Mouse (Mus musculus) lung, embryonic 14.5 days (tissue): ENCODE results near the gene Lrch3. TPM values are rescaled to one million over a fixed set of nuclear protein-coding genes. Genes with fewer than 3 reads are reported as not detected.

ENCODE experiments used
- ATAC-seq: fragments of 200-750 bp; cut with Nextera tagmentation; 2 replicates; pipeline ENCODE4 v1.8.0; 2017; ENCODE audit warnings: mild to moderate bottlenecking, moderate TSS enrichment, moderate library complexity; ENCODE audit not compliant: insufficient read depth
- DNase-seq: peaks from one replicate; pipeline ENCODE4 v3.0.0-alpha.2; 2015
- H3K27ac ChIP-seq: fragments of 300-500 bp; sonication (generic); 2 replicates; pipeline ENCODE4 v1.5.1; 2014; ENCODE audit warnings: low read depth, mild to moderate bottlenecking, moderate library complexity
- H3K27me3 ChIP-seq: fragments of 300-500 bp; sonication (generic); 2 replicates; pipeline ENCODE4 v1.6.1; 2014; ENCODE audit warnings: low read length, control low read depth; ENCODE audit not compliant: insufficient read depth
- H3K36me3 ChIP-seq: fragments of 300-500 bp; sonication (generic); 2 replicates; pipeline ENCODE4 v1.6.1; 2014; ENCODE audit warnings: control low read depth; ENCODE audit not compliant: insufficient read depth
- H3K4me1 ChIP-seq: fragments of 300-500 bp; sonication (generic); 2 replicates; pipeline ENCODE4 v1.6.1; 2014; ENCODE audit warnings: antibody characterized with exemption, control low read depth; ENCODE audit not compliant: insufficient read depth
- H3K4me2 ChIP-seq: fragments of 300-500 bp; sonication (generic); 2 replicates; pipeline ENCODE4 v1.6.1; 2014; ENCODE audit warnings: mild to moderate bottlenecking
- H3K4me3 ChIP-seq: fragments of 300-500 bp; sonication (generic); 2 replicates; pipeline ENCODE4 v1.5.1; 2014; ENCODE audit warnings: low read depth, low read length
- H3K9ac ChIP-seq: fragments of 300-500 bp; sonication (generic); 2 replicates; pipeline ENCODE4 v1.6.1; 2014
- H3K9me3 ChIP-seq: fragments of 300-500 bp; sonication (generic); 2 replicates; pipeline ENCODE4 v1.6.1; 2016; ENCODE audit warnings: low read depth, low read length, control low read depth
- CTCF ChIP-seq: IDR thresholded peaks from 2 replicates; pipeline ENCODE4 v1.5.1; 2016; ENCODE audit warnings: antibody characterized with exemption, low read depth
- WGBS: fragments of 180-500 bp; shearing (Covaris S2); extraction: QIAGEN DNeasy Blood & Tissue Kit; methylation state at CpG from one replicate; pipeline ENCODE4 v1.1.7; 2014; 5-methylcytosine and 5-hydroxymethylcytosine counted together
- polyA plus RNA-seq: library from polyadenylated mRNA; unstranded; fragments of >200 nt; fragmentation: Nextera tagmentation; extraction: Ambion mirVana; gene quantifications from 2 replicates; pipeline ENCODE4 v1.2.1, GENCODE M21; 2014

Gene Lrch3
- polyA plus RNA-seq, 1 experiment from 2014 or later = 26.9 TPM

- no peak for ATAC-seq
- Histone ChIP-seq H3K36me3 (peaks cover 35% of the 10 kb centered on the region), H3K9me3 (no peaks in the 10 kb centered on the region), H3K4me3 (no peak overlapping the region), H3K4me1 (peaks cover 8% of the 10 kb centered on the region), H3K27me3 (no peaks in the 10 kb centered on the region), H3K27ac (no peak overlapping the region), H3K4me2 (0 out of 2 replicates have a peak overlapping the region, but pooled peaks have one; percentile 7), H3K9ac (no peak overlapping the region)
- 77% methylated on average over 1 of the region's 1 CpGs for WGBS
- TF ChIP-seq CTCF = no peak
- no peak for DNase-seq
These were observed 145.6 kb downstream of the Lrch3 start for GRCm38 (mm10) chr16:33059471-33059870.

DNA sequence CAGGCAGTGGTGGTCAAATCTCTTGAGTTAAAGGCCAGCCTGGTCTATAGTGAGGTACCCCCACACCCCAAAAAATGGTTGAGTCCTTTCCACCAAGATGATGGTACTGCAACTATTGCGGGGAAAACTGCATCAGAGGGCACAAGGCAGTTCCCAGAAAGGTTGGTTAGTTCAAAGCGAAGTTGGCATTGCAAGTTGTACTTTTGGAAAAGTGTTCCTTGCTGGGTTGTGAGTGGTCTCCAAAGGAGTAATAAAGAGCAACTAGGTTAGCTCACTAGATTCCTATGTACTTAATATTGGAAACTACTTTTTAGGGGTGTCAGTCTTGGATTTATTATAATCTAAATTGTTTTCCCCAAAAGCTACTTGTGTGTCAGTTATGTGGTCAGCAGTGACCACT lies 147.0 kb downstream of the Lrch3 start:
- Histone ChIP-seq H3K4me2 (no peak overlapping the region), H3K27me3 (no peaks in the 10 kb centered on the region), H3K27ac (no peak overlapping the region), H3K4me3 (no peak overlapping the region), H3K36me3 (peaks cover 35% of the 10 kb centered on the region), H3K9ac (no peak overlapping the region), H3K4me1 (peaks cover 8% of the 10 kb centered on the region), H3K9me3 (no peaks in the 10 kb centered on the region)
- ATAC-seq = no peak
- no peak for DNase-seq
- no peak for TF ChIP-seq CTCF
- 74% methylated on average over 2 of the region's 2 CpGs for WGBS

DNA sequence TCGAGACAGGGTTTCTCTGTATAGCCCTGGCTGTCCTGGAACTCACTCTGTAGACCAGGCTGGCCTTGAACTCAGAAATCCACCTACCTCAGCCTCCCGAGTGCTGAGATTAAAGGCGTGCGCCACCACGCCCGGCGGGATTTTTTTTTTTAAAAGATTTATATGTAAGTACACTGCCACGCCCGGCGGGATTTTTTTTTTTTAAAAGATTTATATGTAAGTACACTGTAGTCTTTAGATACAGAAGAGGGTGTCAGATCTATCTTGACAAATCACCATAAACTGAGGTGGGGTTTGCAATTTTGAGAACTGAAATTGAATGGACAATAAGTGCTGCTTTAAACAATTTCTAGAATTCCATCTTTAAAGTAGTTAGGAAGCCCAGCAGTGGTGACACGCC lies 147.5 kb downstream of the Lrch3 start:
- Histone ChIP-seq H3K4me1 (peaks cover 8% of the 10 kb centered on the region), H3K27ac (peak overlapping the region; percentile 70; the same call in 1 of the 2 replicates), H3K9me3 (no peaks in the 10 kb centered on the region), H3K4me3 (peak overlapping the region; percentile 76; the same call in 1 of the 2 replicates), H3K4me2 (peak overlapping the region; percentile 87), H3K27me3 (no peaks in the 10 kb centered on the region), H3K9ac (0 out of 2 replicates have a peak overlapping the region, but pooled peaks have one; percentile 0), H3K36me3 (peaks cover 35% of the 10 kb centered on the region)
- 48% methylated on average over 11 of the region's 11 CpGs for WGBS
- no peak for TF ChIP-seq CTCF
- ATAC-seq (no peak), DNase-seq (peak; percentile 29)

DNA sequence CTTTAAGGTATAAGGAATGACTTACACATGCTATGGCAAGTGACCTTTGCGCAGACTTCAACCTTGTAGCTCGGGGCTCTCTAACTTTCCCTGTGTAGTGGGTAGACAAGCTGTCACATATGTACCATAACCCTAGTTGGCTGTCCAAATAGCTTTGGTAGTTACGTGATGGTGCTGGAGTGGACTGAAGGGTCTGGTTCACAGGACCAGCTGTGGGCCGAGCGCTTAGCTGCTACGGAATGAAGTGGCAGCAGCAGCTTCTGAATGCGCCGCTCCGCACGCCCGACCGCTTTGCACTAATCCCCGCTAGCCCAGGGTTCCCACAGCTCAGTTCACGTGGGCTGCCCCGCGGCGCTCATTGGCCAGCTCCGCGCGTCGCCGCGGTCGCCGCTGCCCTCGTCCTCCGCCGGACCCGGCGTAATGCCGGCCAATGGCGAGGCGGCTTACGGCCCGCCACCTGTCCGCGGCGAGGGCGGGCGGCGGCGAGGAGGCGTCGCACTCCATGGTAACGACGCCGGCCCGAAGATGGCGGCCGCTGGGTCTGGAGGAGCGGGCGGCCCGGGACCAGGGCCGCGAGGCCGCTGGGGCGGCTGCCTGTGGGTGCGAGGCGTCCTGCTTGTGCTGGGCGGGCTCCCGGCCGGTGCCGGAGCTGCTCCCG lies 148.3 kb downstream of the Lrch3 start, which contains the start of gene Lmln:
TSS of gene Lmln (plus strand) at position 498 of the 658 bp plus-strand sequence.
- TF ChIP-seq CTCF = no peak
- ATAC-seq (peak; percentile 98), DNase-seq (peak; percentile 97)
- WGBS = under 1% methylated on average over 63 of the region's 64 CpGs
- peak within 1 kb of the TSS; percentile 66 for H3K9ac ChIP-seq
- peaks cover 35% of the 10 kb centered on the region for H3K36me3 ChIP-seq
- H3K4me2 ChIP-seq = peak within 1 kb of the TSS; percentile 87
- H3K4me3 ChIP-seq = peak within 1 kb of the TSS; percentile 76
- H3K27ac ChIP-seq = peak within 1 kb of the TSS; percentile 70
- no peaks in the 10 kb centered on the region for H3K27me3 ChIP-seq
- peaks cover 8% of the 10 kb centered on the region for H3K4me1 ChIP-seq
- no peaks in the 10 kb centered on the region for H3K9me3 ChIP-seq

DNA sequence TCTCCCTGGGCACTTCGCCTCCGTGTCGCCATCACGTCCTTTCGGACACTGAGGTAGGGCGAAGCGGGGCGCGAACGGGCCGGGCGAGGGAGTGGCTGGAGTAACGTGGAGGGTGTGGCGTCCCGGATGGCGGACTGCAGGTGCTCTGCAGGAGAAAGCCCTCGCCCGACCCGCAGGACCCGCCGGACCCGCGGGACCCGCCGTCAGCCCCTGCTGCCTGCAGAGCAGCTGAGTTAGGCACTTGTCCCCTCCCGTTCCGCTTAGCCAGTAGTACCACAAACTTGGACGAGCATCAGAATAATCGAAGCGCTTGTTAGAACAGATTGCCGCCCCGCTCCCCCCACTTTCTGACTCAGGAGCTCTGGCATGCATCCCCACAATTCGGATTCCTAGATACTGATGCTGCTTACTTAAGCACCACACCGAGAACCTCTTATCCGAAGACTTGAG lies 148.8 kb downstream of the Lrch3 start:
- peak overlapping the region; percentile 76 for H3K4me3 ChIP-seq
- H3K4me1 ChIP-seq = peaks cover 8% of the 10 kb centered on the region
- peak overlapping the region; percentile 66 for H3K9ac ChIP-seq
- ATAC-seq (peak; percentile 70; the same call in 1 of the 2 replicates), DNase-seq (peak; percentile 53)
- peak overlapping the region; percentile 70 for H3K27ac ChIP-seq
- peak overlapping the region; percentile 87 for H3K4me2 ChIP-seq
- TF ChIP-seq CTCF = no peak
- WGBS = under 1% methylated on average over 35 of the region's 35 CpGs
- H3K9me3 ChIP-seq = no peaks in the 10 kb centered on the region
- H3K27me3 ChIP-seq = no peaks in the 10 kb centered on the region
- H3K36me3 ChIP-seq = peaks cover 39% of the 10 kb centered on the region

- DNase-seq (peak; percentile 68), ATAC-seq (no peak)
- Histone ChIP-seq H3K27me3 (no peaks in the 10 kb centered on the region), H3K4me2 (peak overlapping the region; percentile 87), H3K27ac (no peak overlapping the region), H3K9ac (peak overlapping the region; percentile 66), H3K4me3 (peak overlapping the region; percentile 76), H3K9me3 (no peaks in the 10 kb centered on the region), H3K4me1 (peaks cover 8% of the 10 kb centered on the region), H3K36me3 (peaks cover 33% of the 10 kb centered on the region)
- 8% methylated on average over 7 of the region's 7 CpGs for WGBS
- TF ChIP-seq CTCF = no peak
These were observed 149.4 kb downstream of the Lrch3 start for GRCm38 (mm10) chr16:33063267-33063666.

DNA sequence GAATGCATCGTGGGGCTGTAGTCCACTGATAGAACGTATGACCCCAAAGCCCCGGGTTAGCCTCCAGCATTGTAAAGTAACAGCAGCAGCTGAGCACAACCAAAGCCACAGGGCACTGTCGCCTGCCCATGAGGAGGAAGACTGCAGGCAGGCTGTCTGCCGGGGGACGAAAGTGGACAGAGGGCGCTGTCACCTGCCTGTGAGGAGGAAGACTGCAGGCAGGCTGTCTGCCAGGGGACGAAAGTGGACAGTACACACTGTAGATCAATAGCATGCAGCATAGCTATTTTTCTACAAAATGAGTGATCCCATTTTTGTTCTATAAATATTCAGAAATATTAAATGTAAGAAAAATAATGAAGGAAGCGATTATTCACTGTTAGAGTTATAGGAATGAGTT lies 150.7 kb downstream of the Lrch3 start:
- peak; percentile 33 for TF ChIP-seq CTCF
- peaks cover 8% of the 10 kb centered on the region for H3K4me1 ChIP-seq
- no peaks in the 10 kb centered on the region for H3K27me3 ChIP-seq
- H3K9me3 ChIP-seq = no peaks in the 10 kb centered on the region
- no peak for ATAC-seq
- no peak overlapping the region for H3K4me3 ChIP-seq
- H3K9ac ChIP-seq = no peak overlapping the region
- 76% methylated on average over 9 of the region's 9 CpGs for WGBS
- DNase-seq = no peak
- no peak overlapping the region for H3K4me2 ChIP-seq
- no peak overlapping the region for H3K27ac ChIP-seq
- H3K36me3 ChIP-seq = peaks cover 22% of the 10 kb centered on the region

Other genes starting within 250 kb of the Lrch3 start
- 0.67 and 0.93 TPM in 2 replicates for gene Muc4, start 178.2 kb upstream of the Lrch3 start, polyA plus RNA-seq
- not detected in 2 replicates for gene Muc20, start 116.7 kb upstream of the Lrch3 start, polyA plus RNA-seq
- not detected in 2 replicates for gene Smbd1, start 103.6 kb upstream of the Lrch3 start, polyA plus RNA-seq
- 133 and 134 TPM in 2 replicates for gene Fyttd1, start 36.6 kb upstream of the Lrch3 start, polyA plus RNA-seq
- 18.2 and 18.6 TPM in 2 replicates for gene Rubcn, start 36.3 kb upstream of the Lrch3 start, polyA plus RNA-seq
- 2.6 TPM in 2 replicates for gene Iqcg, start 142.1 kb downstream of the Lrch3 start, polyA plus RNA-seq
- 1,015 and 1,080 TPM in 2 replicates for gene Rpl35a, start 142.4 kb downstream of the Lrch3 start, polyA plus RNA-seq
- gene Lmln, start 148.4 kb downstream of the Lrch3 start, polyA plus RNA-seq = 3.5 and 3.8 TPM in 2 replicates